Mouse (Mus musculus): Measurements from ENCODE around the gene Gsdma2.

GRCm38 (mm10) chr11:98620791-98621190 lies 25.8 kb upstream of the Gsdma2 start:
- TF ChIP-seq CTCF (IDR thresholded peaks at IDR 0.05; ENCODE audit: low read depth, low read length) = no peak
- TF ChIP-seq TAL1 (conservative IDR thresholded peaks at IDR 0.05; ENCODE audit: low read depth, low read length) = no peak
- TF ChIP-seq GATA1 (IDR thresholded peaks at IDR 0.05; ENCODE audit: borderline replicate concordance, low read length) = no peak
- TF ChIP-seq GATA2 (IDR thresholded peaks at IDR 0.05; ENCODE audit: borderline replicate concordance, low read depth, low read length) = no peak
- no peak for TF ChIP-seq POLR2AphosphoS5 (IDR thresholded peaks at IDR 0.05; ENCODE audit: insufficient replicate concordance, low read depth, low read length)
